Mouse (Mus musculus): ENCODE measurements around the gene Zfp746. TPM values are rescaled to one million over a fixed set of nuclear protein-coding genes. Genes with fewer than 3 reads are reported as not detected.

Gene Zfp746
- polyA plus RNA-seq, 2 experiments: 26.1 to 34.8 TPM

DNA sequence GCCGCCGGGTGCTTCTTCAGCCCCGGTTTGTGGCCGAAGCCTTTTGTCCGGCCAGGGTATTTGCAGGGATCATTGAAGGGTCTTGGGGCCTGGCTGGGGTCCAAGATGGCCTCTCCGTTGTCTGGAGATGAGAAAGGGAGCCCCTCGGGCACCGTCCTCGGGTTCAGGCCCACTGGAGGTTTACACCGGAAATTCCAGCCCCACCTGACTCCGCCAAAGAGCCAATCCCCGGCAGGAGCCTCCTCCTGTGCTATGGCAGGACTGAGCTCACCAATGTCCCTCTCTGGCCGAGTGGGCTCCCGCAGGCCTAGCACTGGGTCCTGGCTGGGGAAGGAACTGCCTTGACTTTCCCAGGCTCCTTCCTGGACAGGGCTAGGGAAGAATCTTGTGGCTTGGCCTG lies 21.9 kb downstream of the Zfp746 start:
- Histone ChIP-seq H3K27me3 (ENCODE audit: control insufficient read depth, insufficient read depth, low read length) (no peaks in the 10 kb centered on the region), H3K4me1 (ENCODE audit: control insufficient read depth, insufficient read depth, low read length) (no peaks in the 10 kb centered on the region), H3K9me3 (ENCODE audit: control insufficient read depth, low read length) (no peaks in the 10 kb centered on the region), H3K36me3 (ENCODE audit: control insufficient read depth, insufficient read depth, low read length) (peaks cover 76% of the 10 kb centered on the region), H3K27ac (replicated peaks; ENCODE audit: low read depth, low read length) (no peak overlapping the region), H3K4me2 (replicated peaks; ENCODE audit: low read depth, low read length, severe bottlenecking) (no peak overlapping the region), H3K9ac (ENCODE audit: low read depth, low read length, severe bottlenecking) (no peak overlapping the region), H3K4me3 (replicated peaks; ENCODE audit: low read length) (no peak overlapping the region)
- 91% methylated on average over 14 of the region's 14 CpGs for WGBS
- TF ChIP-seq POLR2A (IDR thresholded peaks at IDR 0.05; ENCODE audit: borderline replicate concordance, extremely low read depth, insufficient read depth, insufficient read length): no peak
- ATAC-seq (ENCODE audit: low FRiP score, low read depth) (no peak), DNase-seq (ENCODE audit: low spot score) (no peak)

GRCm38 (mm10) chr6:48063940-48064339 lies 22.5 kb downstream of the Zfp746 start:
- Histone ChIP-seq H3K9ac (ENCODE audit: low read depth, low read length, severe bottlenecking) (no peak overlapping the region), H3K27me3 (ENCODE audit: control insufficient read depth, insufficient read depth, low read length) (no peaks in the 10 kb centered on the region), H3K27ac (replicated peaks; ENCODE audit: low read depth, low read length) (no peak overlapping the region), H3K9me3 (ENCODE audit: control insufficient read depth, low read length) (no peaks in the 10 kb centered on the region), H3K4me1 (ENCODE audit: control insufficient read depth, insufficient read depth, low read length) (no peaks in the 10 kb centered on the region), H3K4me3 (replicated peaks; ENCODE audit: low read length) (no peak overlapping the region), H3K4me2 (replicated peaks; ENCODE audit: low read depth, low read length, severe bottlenecking) (no peak overlapping the region), H3K36me3 (ENCODE audit: control insufficient read depth, insufficient read depth, low read length) (peaks cover 74% of the 10 kb centered on the region)
- 96% methylated on average over 28 of the region's 28 CpGs for WGBS
- ATAC-seq (ENCODE audit: low FRiP score, low read depth): no peak
- no peak for TF ChIP-seq POLR2A (IDR thresholded peaks at IDR 0.05; ENCODE audit: borderline replicate concordance, extremely low read depth, insufficient read depth, insufficient read length)
- DNase-seq (ENCODE audit: low spot score): no peak

- H3K9me3 ChIP-seq (ENCODE audit: control insufficient read depth, low read length): no peaks in the 10 kb centered on the region
- H3K4me2 ChIP-seq (replicated peaks; ENCODE audit: low read depth, low read length, severe bottlenecking): no peak overlapping the region
- no peak for TF ChIP-seq POLR2A (IDR thresholded peaks at IDR 0.05; ENCODE audit: borderline replicate concordance, extremely low read depth, insufficient read depth, insufficient read length)
- H3K9ac ChIP-seq (ENCODE audit: low read depth, low read length, severe bottlenecking): no peak overlapping the region
- no peaks in the 10 kb centered on the region for H3K4me1 ChIP-seq (ENCODE audit: control insufficient read depth, insufficient read depth, low read length)
- no peak overlapping the region for H3K27ac ChIP-seq (replicated peaks; ENCODE audit: low read depth, low read length)
- peaks cover 47% of the 10 kb centered on the region for H3K36me3 ChIP-seq (ENCODE audit: control insufficient read depth, insufficient read depth, low read length)
- DNase-seq (ENCODE audit: low spot score) (no peak), ATAC-seq (ENCODE audit: low FRiP score, low read depth) (no peak)
- WGBS: 90% methylated on average over 1 of the region's 1 CpGs
- no peaks in the 10 kb centered on the region for H3K27me3 ChIP-seq (ENCODE audit: control insufficient read depth, insufficient read depth, low read length)
- no peak overlapping the region for H3K4me3 ChIP-seq (replicated peaks; ENCODE audit: low read length)
These were observed 25.5 kb downstream of the Zfp746 start for GRCm38 (mm10) chr6:48060895-48061294.

GRCm38 (mm10) chr6:48060421-48060820 lies 26.0 kb downstream of the Zfp746 start:
- H3K27ac ChIP-seq (replicated peaks; ENCODE audit: low read depth, low read length): no peak overlapping the region
- no peak overlapping the region for H3K4me2 ChIP-seq (replicated peaks; ENCODE audit: low read depth, low read length, severe bottlenecking)
- H3K27me3 ChIP-seq (ENCODE audit: control insufficient read depth, insufficient read depth, low read length): no peaks in the 10 kb centered on the region
- ATAC-seq (ENCODE audit: low FRiP score, low read depth) (no peak), DNase-seq (ENCODE audit: low spot score) (no peak)
- no peaks in the 10 kb centered on the region for H3K9me3 ChIP-seq (ENCODE audit: control insufficient read depth, low read length)
- peaks cover 43% of the 10 kb centered on the region for H3K36me3 ChIP-seq (ENCODE audit: control insufficient read depth, insufficient read depth, low read length)
- no peak overlapping the region for H3K4me3 ChIP-seq (replicated peaks; ENCODE audit: low read length)
- WGBS: 93% methylated on average over 2 of the region's 2 CpGs
- H3K4me1 ChIP-seq (ENCODE audit: control insufficient read depth, insufficient read depth, low read length): no peaks in the 10 kb centered on the region
- no peak overlapping the region for H3K9ac ChIP-seq (ENCODE audit: low read depth, low read length, severe bottlenecking)
- no peak for TF ChIP-seq POLR2A (IDR thresholded peaks at IDR 0.05; ENCODE audit: borderline replicate concordance, extremely low read depth, insufficient read depth, insufficient read length)

DNA sequence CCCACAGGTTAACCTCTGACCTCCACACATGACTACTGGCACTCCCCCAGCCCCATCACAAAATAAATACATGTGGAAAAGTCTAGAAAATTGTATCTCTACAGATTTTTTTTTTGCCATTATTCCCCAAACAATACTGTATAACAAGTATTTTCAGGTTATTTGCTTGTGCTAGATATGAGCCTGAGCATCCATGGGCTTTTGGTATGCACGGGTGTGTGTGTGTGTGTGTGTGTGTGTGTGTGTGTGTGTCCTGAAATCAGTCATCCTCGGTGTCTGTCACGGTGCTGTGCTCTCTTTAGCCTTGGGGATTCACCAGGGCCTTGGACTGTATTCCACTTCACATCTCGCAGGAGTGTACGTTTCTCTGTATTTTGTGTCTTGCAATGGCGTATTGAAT lies 34.3 kb downstream of the Zfp746 start:
- WGBS: 85% methylated on average over 6 of the region's 6 CpGs

DNA sequence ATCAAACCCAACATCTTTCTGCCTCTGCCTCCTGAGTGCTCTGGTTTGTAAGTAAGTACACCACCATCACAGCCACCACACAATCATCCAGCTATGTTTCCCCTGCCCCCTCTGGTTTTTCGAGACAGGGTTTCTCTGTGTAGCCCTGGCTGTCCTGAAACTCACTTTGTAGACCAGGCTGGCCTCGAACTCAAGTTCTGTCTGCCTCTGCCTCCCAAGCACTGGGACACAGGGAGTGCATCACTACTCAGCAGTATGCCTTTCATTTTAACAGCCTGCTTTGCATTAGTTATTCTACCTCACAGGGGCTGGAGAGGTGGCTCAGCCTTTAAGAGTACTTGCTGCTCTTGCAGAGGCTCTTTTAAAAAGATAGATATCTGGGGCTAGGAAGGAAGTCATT lies 34.7 kb downstream of the Zfp746 start:
- no peak for TF ChIP-seq POLR2A (IDR thresholded peaks at IDR 0.05; ENCODE audit: borderline replicate concordance, extremely low read depth, insufficient read depth, insufficient read length)
- peaks cover 7% of the 10 kb centered on the region; the same call in 1 of the 2 replicates for H3K4me1 ChIP-seq (ENCODE audit: control insufficient read depth, insufficient read depth, low read length)
- H3K9me3 ChIP-seq (ENCODE audit: control insufficient read depth, low read length): no peaks in the 10 kb centered on the region
- no peak for DNase-seq (ENCODE audit: low spot score)
- no peak overlapping the region for H3K4me2 ChIP-seq (replicated peaks; ENCODE audit: low read depth, low read length, severe bottlenecking)
- no peaks in the 10 kb centered on the region for H3K36me3 ChIP-seq (ENCODE audit: control insufficient read depth, insufficient read depth, low read length)
- no peak for ATAC-seq (ENCODE audit: low FRiP score, low read depth)
- no peak overlapping the region for H3K4me3 ChIP-seq (replicated peaks; ENCODE audit: low read length)
- no peak overlapping the region for H3K27ac ChIP-seq (replicated peaks; ENCODE audit: low read depth, low read length)
- WGBS: 88% methylated on average over 2 of the region's 2 CpGs
- no peak overlapping the region for H3K9ac ChIP-seq (ENCODE audit: low read depth, low read length, severe bottlenecking)
- H3K27me3 ChIP-seq (ENCODE audit: control insufficient read depth, insufficient read depth, low read length): no peaks in the 10 kb centered on the region

More for the DNA sequence above, 34.3 kb downstream of the Zfp746 start:
- Histone ChIP-seq H3K9me3 (ENCODE audit: control insufficient read depth, low read length) (no peaks in the 10 kb centered on the region), H3K4me1 (ENCODE audit: control insufficient read depth, insufficient read depth, low read length) (peaks cover 3% of the 10 kb centered on the region; the same call in 1 of the 2 replicates), H3K36me3 (ENCODE audit: control insufficient read depth, insufficient read depth, low read length) (no peaks in the 10 kb centered on the region), H3K9ac (ENCODE audit: low read depth, low read length, severe bottlenecking) (no peak overlapping the region), H3K27me3 (ENCODE audit: control insufficient read depth, insufficient read depth, low read length) (no peaks in the 10 kb centered on the region), H3K27ac (replicated peaks; ENCODE audit: low read depth, low read length) (no peak overlapping the region), H3K4me3 (replicated peaks; ENCODE audit: low read length) (no peak overlapping the region), H3K4me2 (replicated peaks; ENCODE audit: low read depth, low read length, severe bottlenecking) (no peak overlapping the region)
- DNase-seq (ENCODE audit: low spot score) (no peak), ATAC-seq (ENCODE audit: low FRiP score, low read depth) (no peak)
- no peak for TF ChIP-seq POLR2A (IDR thresholded peaks at IDR 0.05; ENCODE audit: borderline replicate concordance, extremely low read depth, insufficient read depth, insufficient read length)
